Mouse (Mus musculus): Measurements from ENCODE around the gene Rabgap1l.

The Rabgap1l gene

DNA sequence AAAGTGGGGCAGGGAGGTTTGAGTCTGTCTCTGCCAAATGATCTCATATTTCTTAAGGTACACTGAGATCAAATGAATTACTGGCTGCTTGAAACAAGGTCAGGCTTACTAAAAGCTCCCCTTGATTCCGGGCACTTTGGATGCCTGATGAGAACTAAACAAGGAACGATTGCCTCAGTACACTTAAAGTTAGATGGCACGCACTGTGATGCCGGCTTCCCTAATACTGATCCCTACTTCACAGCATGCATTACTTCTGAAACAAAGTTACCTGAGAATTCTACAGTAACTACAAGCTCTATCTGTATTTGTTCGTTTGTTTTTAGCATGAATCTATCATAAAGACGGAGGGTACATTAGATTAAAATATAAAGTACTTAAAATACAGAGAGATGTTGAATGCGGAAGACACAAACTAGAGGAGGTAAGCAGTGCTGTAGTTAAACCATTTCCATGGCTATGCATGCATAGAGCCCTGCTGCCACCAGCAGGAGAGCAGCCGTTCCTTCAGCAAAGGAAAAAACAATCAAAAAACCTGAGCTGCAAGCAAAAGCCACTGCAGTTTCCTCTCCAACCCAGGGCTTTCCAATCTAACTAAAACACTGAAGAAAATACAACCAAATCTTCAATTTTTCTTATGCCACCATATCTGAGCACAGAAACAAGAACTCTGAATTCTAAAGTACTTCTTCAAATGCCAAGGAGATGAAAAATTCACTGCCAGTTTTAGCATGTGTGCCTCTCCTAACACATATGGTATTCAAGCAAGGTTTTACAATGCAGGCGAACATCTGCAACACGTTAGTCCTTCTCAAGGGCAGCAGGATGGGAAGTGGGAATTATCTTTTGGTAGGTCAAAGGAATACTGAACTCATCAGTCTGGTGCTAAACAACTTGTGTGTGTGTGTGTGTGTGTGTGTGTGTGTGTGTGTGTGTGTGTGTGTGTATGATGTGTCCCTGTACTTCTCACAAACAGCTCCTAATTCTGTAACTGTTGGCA is 415.4 kb downstream of the Rabgap1l start:
- peak; percentile 12 for DNase-seq (ENCODE audit: low spot score)

DNA sequence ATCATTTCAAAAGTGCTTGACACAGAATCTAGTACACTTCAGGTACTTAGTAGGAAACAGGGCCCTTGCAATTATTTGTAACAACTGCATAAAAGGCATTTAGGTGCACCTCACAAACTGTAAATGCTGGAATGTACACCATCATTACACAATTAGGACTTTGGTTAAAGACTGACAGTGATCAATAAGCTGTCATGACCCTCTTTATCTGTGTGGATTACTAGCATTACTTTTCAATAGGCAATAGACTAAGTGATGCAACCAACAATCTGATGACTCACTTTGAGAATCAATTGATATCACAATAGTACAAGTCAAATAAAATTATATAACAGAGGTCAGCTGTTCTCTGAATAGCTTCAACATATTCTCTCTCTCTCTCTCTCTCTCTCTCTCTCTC is 418.5 kb downstream of the Rabgap1l start:
- DNase-seq (ENCODE audit: low spot score), result no peak

DNA sequence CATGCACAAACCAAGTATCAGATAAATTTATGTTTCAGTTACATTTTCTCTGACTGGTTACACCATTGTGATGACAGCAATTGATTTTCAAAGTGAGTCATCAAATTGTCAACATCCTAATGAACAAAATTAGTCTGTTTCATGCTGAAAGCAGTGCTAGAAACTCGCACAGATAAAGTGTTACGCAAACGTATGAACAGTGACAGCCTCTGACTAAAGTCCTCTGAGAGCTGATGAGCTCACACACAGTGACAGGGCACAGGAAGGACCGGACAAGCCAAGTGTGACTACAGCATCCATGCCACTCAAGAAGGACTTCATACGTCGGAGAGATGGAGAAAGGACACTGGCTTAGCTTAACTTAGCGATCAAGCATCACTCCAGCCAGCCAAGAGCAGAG is 419.7 kb downstream of the Rabgap1l start:
- DNase-seq (ENCODE audit: low spot score), result no peak

DNA sequence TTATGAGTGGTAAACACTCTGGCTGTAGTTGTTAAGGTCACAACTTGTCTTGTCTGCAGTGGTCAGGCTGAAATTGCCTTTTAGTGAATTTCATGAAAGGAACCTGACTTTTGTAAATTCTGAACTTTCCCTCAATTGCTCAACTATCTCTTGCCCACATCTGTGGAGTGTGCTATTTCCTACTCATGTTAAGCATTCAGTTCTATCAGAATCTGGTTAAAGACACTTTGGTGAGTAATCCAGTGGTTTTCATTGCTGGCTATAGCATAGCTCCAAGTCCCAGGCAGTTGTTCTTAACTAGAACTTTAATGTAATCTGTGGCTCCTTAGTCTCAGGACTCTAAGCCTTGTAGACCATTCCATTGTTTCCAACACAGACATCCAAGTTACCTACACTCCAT is 421.3 kb downstream of the Rabgap1l start:
- DNase-seq (ENCODE audit: low spot score), result no peak

DNA sequence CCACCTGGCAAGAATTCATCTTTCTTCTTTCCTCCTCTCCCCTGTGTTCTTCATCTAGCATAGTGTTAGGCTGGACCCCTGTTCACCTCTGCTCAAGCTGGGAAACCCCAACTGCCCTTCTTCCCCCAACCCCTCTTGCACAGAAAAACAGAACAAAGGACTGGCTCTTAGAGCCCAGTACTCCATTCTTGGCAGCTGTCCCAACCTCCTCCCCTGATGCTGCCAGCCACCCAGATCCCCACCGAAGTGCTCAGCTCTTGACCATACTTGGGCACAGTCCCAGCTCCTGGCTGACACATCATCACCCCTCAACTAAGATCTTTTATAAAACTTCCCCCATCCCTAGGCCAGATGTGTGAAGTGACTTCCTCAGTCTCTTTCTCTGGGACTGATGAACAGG is 422.5 kb downstream of the Rabgap1l start:
- DNase-seq (ENCODE audit: low spot score), result no peak

DNA sequence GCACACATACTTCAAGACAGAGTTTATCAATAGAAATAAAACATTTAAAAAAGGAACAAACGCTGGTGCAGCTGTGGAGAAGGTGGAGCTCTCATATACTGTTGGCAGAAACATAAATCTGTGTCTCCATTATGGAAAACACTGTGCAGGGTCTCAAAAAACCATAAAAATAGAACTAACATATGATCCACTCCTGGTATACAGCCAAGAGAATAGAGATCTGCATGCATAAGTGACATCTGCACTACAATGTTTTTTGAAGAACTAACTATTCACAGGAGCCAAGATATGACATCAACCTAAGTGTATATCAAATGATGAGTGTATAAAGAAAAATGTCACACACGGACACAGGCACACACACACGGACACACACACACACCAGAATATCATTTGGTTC is 426.4 kb downstream of the Rabgap1l start:
- no peak for DNase-seq (ENCODE audit: low spot score)

DNA sequence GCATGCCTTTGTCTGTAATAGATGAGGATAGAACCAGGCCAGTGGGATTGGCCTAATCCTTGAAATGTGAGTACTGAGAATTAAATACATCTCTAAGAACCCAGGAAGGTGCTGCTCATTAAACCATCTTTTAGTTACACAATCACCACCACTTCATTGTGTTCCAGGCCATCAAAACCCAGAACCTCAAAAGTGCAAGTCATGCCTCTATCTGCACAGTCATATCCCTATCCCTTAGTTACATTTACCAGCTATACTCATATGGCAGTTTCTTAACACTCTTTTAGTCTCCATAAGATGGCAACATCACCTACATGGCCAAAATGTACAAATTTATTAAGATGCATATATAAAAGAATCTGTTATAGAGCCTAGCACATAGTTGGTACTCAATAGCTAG is 435.7 kb downstream of the Rabgap1l start:
- DNase-seq (ENCODE audit: low spot score), result no peak

DNA sequence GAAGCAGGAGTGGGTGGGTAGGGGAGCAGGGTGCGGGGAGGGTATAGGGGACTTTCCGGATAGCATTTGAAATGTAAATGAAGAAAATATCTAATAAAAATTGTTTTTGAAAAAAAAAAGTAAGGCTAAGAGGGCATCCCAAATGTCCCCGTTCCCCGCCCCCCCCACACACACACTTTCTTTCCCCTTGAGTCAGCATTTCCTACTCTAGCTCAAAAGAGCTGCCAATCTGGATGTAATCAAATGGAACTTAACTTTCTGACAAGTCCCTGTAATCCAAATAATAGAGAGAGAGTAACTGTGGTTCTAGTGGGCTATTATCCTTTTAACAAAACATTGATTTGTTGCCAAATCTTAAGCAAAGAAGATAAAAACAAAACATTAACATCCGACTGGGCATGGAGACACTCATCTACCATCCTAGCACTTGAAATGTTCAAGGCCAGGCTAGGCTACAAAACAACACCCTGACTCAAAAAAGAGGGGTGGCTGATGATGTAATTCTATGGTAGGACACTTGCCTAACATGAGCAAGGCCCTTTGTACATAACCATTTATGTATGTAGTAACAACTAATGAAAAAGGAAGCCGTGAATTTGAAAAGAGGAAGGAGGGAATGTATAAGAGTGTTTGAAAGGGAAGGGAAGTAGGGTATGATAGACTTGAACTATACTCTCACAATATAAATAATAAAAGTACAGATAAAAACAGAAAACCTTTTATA is 439.1 kb downstream of the Rabgap1l start:
- DNase-seq (ENCODE audit: low spot score), result no peak

DNA sequence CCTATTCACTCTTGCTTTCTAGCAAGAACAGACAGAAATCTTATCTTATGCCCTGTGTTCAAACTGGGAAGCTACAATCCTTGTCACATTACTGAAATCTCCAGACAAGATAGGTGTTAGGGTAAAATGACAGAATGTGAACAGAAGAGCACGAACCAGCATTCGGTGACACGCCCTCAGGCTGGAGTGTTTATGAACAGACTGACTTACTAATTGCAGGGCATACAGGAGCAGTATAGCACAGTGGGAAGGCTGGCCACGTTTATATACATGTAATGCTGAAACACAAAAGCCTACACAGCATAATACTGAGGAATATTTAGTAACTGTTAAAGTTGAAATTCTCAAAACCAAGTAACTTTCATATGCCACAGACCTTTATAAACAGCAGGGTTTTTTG is 440.7 kb downstream of the Rabgap1l start:
- DNase-seq (ENCODE audit: low spot score), result no peak

DNA sequence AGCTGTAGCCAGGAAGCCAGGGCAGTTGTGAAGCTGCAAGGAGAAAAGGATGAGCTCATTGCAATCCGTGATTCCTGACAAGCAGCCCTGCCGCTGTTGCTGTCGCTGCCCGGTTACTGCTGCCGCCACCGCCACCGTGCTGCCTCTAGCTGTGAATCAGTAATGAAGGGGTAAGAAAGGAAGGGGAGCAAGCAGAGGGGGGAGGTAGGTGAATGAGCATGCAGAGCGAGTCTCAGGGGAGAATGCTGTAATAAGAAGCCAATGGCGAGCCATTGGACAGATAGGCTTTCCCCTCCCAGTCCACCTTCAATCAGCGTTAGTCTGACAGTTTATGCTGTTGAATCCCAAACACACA is 441.2 kb downstream of the Rabgap1l start:
- no peak for DNase-seq (ENCODE audit: low spot score)

DNA sequence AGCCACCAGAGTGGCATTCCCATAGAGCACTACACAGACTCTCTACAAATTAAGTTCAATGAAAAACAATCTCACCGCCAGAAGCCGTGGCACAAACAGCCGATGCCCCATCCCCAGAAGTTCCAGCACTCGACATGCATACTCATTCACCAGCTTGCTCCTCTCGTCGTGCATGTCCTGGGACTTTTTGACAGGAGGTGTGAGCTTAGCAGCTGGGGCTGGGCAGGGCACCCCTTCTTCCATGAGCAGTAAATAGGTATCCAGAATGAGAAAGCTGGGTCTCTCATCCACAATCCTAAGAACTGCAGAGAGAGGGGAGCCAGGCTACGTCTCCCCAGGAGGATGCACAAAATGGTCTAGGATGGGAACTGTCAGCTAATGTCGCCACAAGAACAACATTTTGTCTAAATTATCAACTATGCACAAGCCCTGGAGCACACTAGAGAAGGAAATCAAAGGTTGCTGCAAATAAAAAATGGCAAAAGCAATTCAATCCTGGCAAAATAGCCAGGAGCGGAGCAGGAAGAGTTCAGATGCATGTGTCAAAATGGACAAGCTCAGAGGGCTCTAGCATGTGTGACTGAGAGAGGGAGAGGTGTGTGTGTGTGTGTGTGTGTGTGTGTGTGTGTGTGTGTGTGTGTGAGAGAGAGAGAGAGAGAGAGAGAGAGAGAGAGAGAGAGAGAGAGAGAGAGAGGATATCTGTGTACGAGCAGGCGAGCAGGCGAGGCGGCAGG is 441.7 kb downstream of the Rabgap1l start:
- no peak for DNase-seq (ENCODE audit: low spot score)

DNA sequence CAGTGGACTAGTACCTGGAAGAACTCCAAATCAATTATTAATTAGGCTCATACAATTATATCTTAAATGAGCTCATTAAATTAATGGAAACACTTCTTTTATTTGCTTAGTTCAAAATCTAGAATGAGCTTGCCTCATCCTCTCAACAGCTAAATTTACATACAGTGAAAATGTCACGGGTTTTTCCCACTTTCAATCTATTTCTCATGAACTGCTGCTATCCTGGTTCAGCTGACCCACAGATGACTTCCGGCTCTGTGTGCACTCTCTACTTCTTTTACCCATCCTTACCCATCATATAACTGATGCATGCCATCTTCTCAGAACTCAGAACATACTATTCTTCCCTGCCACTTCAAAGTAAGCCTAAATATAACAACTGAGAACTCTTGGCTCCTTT is 452.4 kb downstream of the Rabgap1l start:
- no peak for DNase-seq (ENCODE audit: low spot score)

DNA sequence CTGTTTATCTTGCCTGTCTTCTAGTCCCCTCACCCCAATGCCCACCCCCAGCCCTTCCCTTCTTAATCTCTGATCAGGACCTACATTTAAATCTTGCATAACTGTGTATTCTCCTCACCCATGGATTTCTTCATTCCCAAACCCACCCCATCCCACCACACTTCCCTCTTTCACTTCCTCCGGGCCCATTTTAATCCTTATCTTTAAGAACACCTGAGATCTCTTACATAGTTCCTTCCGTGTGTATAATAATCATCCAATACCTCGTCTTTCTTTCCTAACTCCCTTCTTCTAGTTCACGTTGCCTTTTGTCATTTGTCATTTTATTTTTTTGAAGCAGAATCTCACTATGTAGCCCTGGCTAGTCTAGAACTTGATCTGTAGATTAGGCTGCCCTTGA is 453.6 kb downstream of the Rabgap1l start:
- DNase-seq (ENCODE audit: low spot score), result no peak

DNA sequence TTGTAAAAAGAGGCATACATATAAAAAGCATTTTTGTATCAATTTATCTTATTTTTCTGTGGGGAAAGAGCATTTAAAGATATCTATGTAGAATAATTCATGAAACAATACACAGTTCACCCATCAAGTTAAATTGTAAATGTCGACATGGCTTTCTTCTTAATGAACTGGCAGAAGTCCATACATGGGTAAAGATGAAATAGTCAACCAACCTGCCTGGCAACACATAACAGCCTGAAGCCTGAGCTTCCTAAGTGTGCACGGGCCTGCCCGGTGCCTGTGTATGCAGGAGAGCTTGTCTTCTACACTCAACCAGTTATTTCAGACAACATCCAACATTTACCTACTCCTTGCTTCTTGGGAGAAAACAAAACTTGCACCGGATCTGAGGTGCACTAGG is 458.2 kb downstream of the Rabgap1l start:
- no peak for DNase-seq (ENCODE audit: low spot score)

DNA sequence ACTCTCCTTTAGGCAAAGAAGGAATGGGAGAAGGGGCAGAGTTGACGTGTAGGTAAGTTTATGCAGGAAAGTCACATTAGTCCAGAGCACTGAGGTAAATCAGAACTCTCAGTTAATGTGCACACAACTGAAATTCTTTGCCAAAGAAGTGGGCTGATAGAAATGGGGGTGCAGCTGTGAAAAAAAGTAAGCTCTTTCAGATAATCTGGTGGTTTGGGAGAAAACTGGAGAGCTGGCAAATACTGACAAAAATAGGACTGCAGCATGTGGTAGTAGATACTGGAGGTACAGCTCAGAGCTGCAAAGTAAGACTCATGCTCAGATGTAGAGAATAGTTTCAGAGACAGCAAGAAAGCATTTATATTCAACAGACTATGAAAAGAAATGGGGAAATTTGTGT is 462.2 kb downstream of the Rabgap1l start:
- DNase-seq (ENCODE audit: low spot score), result no peak

DNA sequence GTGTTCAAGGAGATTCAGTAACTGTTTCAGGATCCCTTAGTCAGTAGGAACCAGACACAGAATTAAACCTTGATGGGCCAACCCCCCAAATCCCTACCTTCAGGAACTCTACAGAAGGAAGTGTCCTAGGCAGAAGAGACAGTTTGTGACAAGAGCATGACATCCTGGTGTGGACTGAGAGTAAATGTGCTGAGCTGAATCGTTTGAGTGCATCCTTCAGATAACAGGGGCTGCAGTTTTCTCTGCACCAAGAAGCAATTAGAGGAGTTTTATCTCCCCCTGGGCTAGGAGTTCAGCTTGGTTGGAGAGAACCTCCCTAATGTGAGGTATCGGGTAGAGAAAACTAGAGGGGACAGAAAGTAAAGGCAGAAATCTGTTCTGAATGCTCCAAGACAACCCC is 462.8 kb downstream of the Rabgap1l start:
- DNase-seq (ENCODE audit: low spot score), result no peak

DNA sequence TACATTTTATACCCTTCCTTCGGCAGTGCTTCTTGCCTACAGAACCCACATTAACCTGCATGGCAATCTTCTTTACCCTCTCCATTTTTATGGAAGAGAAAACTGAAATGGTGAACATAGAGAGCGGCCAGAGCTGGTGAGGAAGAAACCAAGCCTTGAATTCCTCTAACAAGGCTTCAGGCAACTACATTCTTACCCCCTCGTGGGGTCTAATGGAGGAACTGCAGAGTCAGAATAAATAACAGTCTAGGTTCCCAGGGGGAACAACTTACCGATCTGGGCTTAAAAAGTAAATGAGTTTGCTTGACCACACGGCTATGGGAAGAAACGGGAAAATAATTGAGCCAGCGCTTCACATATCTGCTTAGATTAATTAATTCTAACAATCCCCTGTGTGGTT is 463.2 kb downstream of the Rabgap1l start:
- no peak for DNase-seq (ENCODE audit: low spot score)

DNA sequence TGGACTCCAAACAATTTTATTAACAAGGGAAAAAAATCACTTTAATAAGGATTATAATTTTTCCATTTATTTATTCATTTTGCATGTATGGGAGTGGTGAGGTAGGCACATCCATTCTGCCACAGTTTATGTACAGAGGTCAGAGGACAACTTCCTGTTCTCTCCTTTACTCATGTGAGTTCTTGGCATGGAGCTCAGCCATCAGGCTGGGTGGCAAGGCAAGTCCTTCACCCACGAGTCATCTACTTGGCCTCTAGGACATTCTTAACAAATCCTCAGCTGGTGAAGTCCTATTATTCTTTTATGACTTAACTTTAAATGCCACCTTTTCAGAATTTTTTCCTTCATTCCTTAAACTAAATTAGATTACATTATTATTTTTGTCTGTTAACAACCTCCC is 465.5 kb downstream of the Rabgap1l start:
- DNase-seq (ENCODE audit: low spot score), result no peak

DNA sequence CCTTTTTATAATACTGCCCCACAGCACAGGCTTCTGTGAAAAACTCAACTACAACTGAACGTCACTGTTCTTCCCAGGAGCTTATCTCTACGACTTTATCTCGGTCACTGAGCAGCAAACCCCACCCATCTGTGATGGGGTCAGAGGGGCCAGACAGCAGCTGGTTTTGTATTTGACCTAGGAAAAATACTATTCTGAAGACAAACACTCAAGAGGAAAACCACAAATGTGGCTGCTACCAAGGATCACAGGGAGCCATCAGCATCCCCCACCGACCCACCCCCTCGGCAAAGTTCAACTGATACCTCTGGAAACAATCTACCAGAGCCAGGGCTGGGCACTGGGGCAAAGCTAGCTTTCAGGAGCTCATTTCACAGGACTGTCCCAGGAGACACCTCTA is 467.5 kb downstream of the Rabgap1l start:
- DNase-seq (ENCODE audit: low spot score), result peak; percentile 9

DNA sequence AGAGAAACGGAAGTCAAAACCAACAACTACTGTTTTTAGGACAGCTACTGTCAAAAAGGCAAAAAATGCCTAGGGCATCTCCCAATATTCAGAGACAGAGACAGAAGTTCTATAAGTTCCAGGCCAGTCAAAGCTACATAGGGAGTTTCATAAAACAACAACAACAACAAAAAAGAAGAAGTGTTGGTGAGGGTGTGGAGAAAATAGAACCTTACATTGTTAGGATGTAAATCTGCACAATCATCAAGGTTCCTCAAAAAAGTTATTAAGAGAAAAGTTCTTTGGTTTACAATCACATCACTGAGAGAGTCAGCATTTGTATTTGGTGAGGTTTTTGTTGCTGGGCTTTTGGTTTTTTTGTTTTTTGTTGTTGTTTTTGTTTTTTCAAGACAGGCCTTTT is 472.3 kb downstream of the Rabgap1l start:
- DNase-seq (ENCODE audit: low spot score), result no peak

DNA sequence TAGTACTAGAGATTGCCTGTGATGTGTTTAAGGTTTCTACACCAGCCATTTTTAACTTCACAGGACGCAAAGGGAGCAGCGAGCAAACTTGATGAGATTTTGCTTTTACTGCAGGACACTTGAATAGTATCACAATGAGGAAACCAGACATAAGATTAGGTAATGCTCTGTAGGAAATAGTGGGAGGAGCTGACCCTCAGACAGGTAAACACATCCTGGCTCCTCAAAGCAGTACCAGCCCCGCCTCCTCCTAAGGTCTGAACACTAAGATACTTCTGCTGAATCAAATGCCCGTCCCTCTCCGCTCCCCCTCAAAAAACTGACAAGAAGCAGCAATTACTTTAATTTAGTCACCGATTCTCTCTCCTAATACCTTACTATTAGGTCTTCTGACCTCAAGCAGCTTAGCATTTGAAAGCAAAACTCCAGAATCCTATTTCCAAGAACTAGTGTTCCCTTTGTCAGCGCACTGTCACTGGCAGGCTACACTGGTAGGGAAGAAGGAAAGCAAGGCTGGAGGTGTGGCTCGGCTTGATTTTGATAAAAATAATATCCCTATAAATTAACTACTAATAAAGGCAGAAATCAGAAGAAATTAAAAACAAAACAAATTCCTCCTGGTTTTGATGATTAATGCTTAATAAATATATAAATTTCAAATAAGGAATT is 474.8 kb downstream of the Rabgap1l start:
- no peak for DNase-seq (ENCODE audit: low spot score)

DNA sequence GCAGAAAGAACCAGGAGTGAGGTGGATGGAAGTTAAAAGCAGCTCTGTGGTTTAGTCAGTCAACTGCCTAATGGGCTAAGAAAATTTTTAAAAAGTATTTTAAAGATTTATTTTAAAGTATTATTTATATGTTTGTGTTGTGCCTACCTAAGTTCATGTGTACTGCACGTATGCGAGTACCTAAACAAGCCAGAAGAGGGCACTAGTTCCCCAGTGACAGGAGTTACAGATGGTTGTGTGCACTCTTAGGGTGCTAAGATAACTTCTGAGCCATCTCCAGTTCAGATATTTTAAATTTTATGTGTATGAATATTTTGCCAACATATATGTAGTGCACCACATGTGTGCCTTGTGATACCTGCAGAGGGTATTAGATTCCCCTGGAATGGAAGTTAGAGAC is 476.8 kb downstream of the Rabgap1l start:
- no peak for DNase-seq (ENCODE audit: low spot score)
